Mouse (Mus musculus) brown adipose tissue, adult 24 weeks (tissue): ENCODE data around the gene Por. TPM values are rescaled to one million over a fixed set of nuclear protein-coding genes. Genes with fewer than 3 reads are reported as not detected.

Source experiments
- H3K27ac ChIP-seq: fragments of 200-500 bp; replicated peaks from 2 replicates; pipeline ENCODE4 v1.5.1; 2012; ENCODE audit warnings: low read depth, mild to moderate bottlenecking, low read length
- H3K4me1 ChIP-seq: fragments of 200-500 bp; 2 replicates; pipeline ENCODE4 v1.6.1; 2012; ENCODE audit warnings: low read length, mixed read lengths; ENCODE audit not compliant: control insufficient read depth, insufficient read depth, insufficient read length
- H3K4me3 ChIP-seq: fragments of 200-500 bp; 2 replicates; pipeline ENCODE4 v1.5.1; 2012; ENCODE audit warnings: low read depth, mild to moderate bottlenecking, low read length, moderate library complexity; ENCODE audit not compliant: insufficient read depth
- polyA plus RNA-seq: library from polyadenylated mRNA; stranded (reverse); fragments of >200 nt; gene quantifications from 2 replicates; pipeline ENCODE4 v1.2.4, GENCODE M21; 2012; ENCODE audit not compliant: missing spikeins, insufficient read depth, insufficient read length

Por gene
- polyA plus RNA-seq, 1 experiment, result 156 TPM

- Histone ChIP-seq H3K4me3 (no peak overlapping the region), H3K27ac (peak overlapping the region; percentile 51), H3K4me1 (peaks cover 9% of the 10 kb centered on the region)
Measured at GRCm38 (mm10) chr5:135672980-135673379, 3.1 kb downstream of the Por start.

- Histone ChIP-seq H3K27ac (peak overlapping the region; percentile 84), H3K4me1 (peaks cover 9% of the 10 kb centered on the region), H3K4me3 (no peak overlapping the region)
Measured at GRCm38 (mm10) chr5:135674349-135674775, 4.5 kb downstream of the Por start.

GRCm38 (mm10) chr5:135674821-135675220 lies 5.0 kb downstream of the Por start:
- Histone ChIP-seq H3K4me3 (peak overlapping the region; percentile 34), H3K27ac (peak overlapping the region; percentile 81), H3K4me1 (peaks cover 9% of the 10 kb centered on the region)

GRCm38 (mm10) chr5:135676696-135677095 lies 6.9 kb downstream of the Por start:
- Histone ChIP-seq H3K4me1 (peaks cover 9% of the 10 kb centered on the region), H3K4me3 (no peak overlapping the region), H3K27ac (no peak overlapping the region)

GRCm38 (mm10) chr5:135677251-135677650 lies 7.4 kb downstream of the Por start:
- Histone ChIP-seq H3K4me1 (peaks cover 9% of the 10 kb centered on the region), H3K4me3 (no peak overlapping the region), H3K27ac (no peak overlapping the region)

- Histone ChIP-seq H3K4me3 (no peak overlapping the region), H3K4me1 (peaks cover 7% of the 10 kb centered on the region), H3K27ac (no peak overlapping the region)
Measured at GRCm38 (mm10) chr5:135678481-135678880, 8.6 kb downstream of the Por start.

GRCm38 (mm10) chr5:135680967-135681545 lies 11.2 kb downstream of the Por start:
- H3K4me1 ChIP-seq, result no peaks in the 10 kb centered on the region
- H3K4me3 ChIP-seq, result no peak overlapping the region
- no peak overlapping the region for H3K27ac ChIP-seq

- no peak overlapping the region for H3K4me3 ChIP-seq
- no peak overlapping the region for H3K27ac ChIP-seq
- H3K4me1 ChIP-seq, result no peaks in the 10 kb centered on the region
Measured at GRCm38 (mm10) chr5:135682009-135682408, 12.2 kb downstream of the Por start.

- peaks cover 3% of the 10 kb centered on the region; the same call in 1 of the 2 replicates for H3K4me1 ChIP-seq
- no peak overlapping the region for H3K27ac ChIP-seq
- no peak overlapping the region for H3K4me3 ChIP-seq
Measured at GRCm38 (mm10) chr5:135682942-135683570, 13.2 kb downstream of the Por start.

GRCm38 (mm10) chr5:135690401-135690800 lies 20.6 kb downstream of the Por start:
- Histone ChIP-seq H3K4me1 (peaks cover 14% of the 10 kb centered on the region; the same call in 1 of the 2 replicates), H3K4me3 (peak overlapping the region; percentile 71), H3K27ac (peak overlapping the region; percentile 79)

GRCm38 (mm10) chr5:135691266-135691665 lies 21.4 kb downstream of the Por start:
- Histone ChIP-seq H3K4me3 (peak overlapping the region; percentile 32), H3K27ac (peak overlapping the region; percentile 27), H3K4me1 (peaks cover 14% of the 10 kb centered on the region; the same call in 1 of the 2 replicates)

- H3K4me3 ChIP-seq, result no peak overlapping the region
- peaks cover 9% of the 10 kb centered on the region; the same call in 1 of the 2 replicates for H3K4me1 ChIP-seq
- no peak overlapping the region for H3K27ac ChIP-seq
Measured at GRCm38 (mm10) chr5:135693281-135693853, 23.5 kb downstream of the Por start.

GRCm38 (mm10) chr5:135695277-135695721 lies 25.5 kb downstream of the Por start:
- Histone ChIP-seq H3K27ac (peak overlapping the region; percentile 55), H3K4me3 (no peak overlapping the region), H3K4me1 (peaks cover 8% of the 10 kb centered on the region; the same call in 1 of the 2 replicates)

- Histone ChIP-seq H3K27ac (no peak overlapping the region), H3K4me1 (peaks cover 16% of the 10 kb centered on the region), H3K4me3 (no peak overlapping the region)
Measured at GRCm38 (mm10) chr5:135697711-135698111, 27.9 kb downstream of the Por start.

- no peak overlapping the region for H3K27ac ChIP-seq
- no peak overlapping the region for H3K4me3 ChIP-seq
- H3K4me1 ChIP-seq, result peaks cover 12% of the 10 kb centered on the region
Measured at GRCm38 (mm10) chr5:135701601-135702000, 31.8 kb downstream of the Por start.
